Mouse (Mus musculus) liver, adult (tissue): ENCODE results near the gene Ormdl1.
A peak's percentile ranks its signal among the peaks of the same experiment; 100 is the strongest.

Source experiments
- GATA4 ChIP-seq: IDR thresholded peaks from 2 replicates; pipeline ENCODE4 v1.6.1; 2014; ENCODE audit warnings: mild to moderate bottlenecking, low read length; ENCODE audit not compliant: insufficient replicate concordance

Ormdl1 gene

DNA sequence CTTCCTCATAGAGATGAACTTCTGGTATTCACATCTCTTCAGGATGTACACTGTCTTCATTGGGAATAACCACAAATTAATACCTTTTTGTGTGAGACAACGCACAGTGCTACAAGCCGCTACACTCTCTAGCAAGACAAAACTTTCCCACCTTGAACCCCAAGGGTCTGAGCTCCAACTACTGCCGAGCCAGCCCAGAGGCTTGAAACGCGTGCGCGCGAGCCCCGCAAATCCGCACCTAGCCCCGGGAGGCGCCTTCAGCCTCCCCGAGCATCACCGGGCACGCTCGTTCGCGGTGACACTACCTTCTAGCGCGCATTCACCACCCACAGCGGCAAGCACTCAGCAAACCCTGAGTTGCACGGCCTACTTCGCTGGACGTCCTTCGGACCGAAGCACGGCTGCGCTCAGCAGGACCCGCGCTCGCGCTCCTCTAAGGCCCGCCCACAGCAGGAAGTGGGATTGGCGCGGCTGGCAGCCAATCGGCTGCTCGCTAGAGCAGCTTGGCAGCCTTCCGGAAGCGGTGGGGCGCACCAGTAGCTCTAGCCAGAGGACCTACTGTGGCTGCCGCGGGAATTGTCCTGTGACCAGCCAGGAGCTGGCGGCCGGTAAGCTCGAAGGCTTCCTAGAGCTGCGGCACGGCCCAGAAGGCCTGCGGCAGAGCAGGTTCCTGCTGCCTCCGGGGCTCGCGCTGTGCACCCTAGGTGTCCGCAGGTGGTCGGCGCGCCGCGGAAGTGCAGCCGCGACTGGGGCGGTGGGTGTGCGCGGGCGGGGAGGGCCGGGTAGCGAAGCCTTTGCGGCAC lies at the start of gene Ormdl1, which contains the start of the genes Pms1 and Gm28778:
Ormdl1 (plus strand) TSS at position 515 of the 803 bp plus-strand sequence.
Pms1 (minus strand) TSS at position 438 of the 803 bp plus-strand sequence.
Gm28778 (plus strand) TSS at position 531 of the 803 bp plus-strand sequence.
- TF ChIP-seq GATA4 = no peak

- TF ChIP-seq GATA4 = no peak
Observed at GRCm38 (mm10) chr1:53269901-53270300, 27.0 kb upstream of the Ormdl1 start.

GRCm38 (mm10) chr1:53272646-53273045 lies 24.2 kb upstream of the Ormdl1 start:
- no peak for TF ChIP-seq GATA4

DNA sequence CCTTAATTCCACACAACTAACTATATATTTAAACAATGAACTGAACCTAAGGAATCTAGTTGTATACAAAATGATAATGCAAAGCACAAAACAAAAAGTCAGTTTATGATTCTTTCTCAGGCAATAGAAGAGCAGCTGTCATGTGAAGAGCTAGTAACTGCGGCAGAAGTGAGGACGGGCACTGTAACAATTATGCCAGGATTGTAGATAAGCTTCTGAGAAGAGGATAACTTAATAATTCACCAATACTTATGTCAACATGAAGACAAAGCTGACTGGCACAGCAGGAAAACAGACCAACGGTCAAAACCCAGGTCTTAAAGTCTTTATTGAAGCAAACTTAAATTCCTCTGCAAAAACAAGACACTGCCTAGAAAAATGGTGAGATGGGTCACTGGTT lies 5.7 kb upstream of the Ormdl1 start:
- TF ChIP-seq GATA4 = peak; percentile 77

- TF ChIP-seq GATA4 = no peak
Observed at GRCm38 (mm10) chr1:53300506-53300905, 3.6 kb downstream of the Ormdl1 start.

- TF ChIP-seq GATA4 = no peak
Observed at GRCm38 (mm10) chr1:53312989-53313967, 16.4 kb downstream of the Ormdl1 start, which contains the start of gene Osgepl1. Gene Osgepl1, plus strand, starts transcription at chr1:53313624.

DNA sequence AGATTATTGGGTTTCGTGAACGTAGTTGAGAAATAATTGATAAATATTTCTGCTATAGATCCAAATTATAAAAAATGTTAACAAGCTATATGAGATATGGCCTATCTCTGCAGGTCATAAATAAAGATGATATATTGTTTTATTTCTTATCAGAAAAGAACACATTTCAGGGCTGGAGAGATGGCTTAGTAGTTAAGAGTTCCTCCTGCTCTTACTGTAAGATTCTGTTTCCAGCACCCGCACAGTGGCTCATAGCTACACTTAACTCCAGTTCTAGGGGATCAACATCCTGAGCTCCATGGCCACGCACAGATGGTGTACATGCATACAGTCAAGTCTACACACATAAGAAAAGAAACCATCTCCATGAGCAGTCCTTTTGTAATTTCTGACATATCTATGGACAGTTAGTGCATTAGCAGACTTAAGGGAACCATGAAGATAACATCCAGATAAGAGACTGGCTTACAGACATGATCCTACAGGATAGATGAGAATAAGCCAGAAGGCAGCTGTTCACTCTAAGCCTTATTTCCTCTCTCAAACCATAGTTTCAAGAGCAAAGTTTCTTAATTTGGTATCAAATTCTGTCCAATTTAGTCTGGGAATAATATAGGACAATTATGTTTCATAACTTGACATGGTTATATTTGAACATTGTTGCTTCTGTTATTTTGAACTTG lies 24.9 kb downstream of the Ormdl1 start:
- no peak for TF ChIP-seq GATA4

GRCm38 (mm10) chr1:53323254-53323653 lies 26.4 kb downstream of the Ormdl1 start:
- no peak for TF ChIP-seq GATA4

GRCm38 (mm10) chr1:53324277-53324676 lies 27.4 kb downstream of the Ormdl1 start:
- no peak for TF ChIP-seq GATA4

DNA sequence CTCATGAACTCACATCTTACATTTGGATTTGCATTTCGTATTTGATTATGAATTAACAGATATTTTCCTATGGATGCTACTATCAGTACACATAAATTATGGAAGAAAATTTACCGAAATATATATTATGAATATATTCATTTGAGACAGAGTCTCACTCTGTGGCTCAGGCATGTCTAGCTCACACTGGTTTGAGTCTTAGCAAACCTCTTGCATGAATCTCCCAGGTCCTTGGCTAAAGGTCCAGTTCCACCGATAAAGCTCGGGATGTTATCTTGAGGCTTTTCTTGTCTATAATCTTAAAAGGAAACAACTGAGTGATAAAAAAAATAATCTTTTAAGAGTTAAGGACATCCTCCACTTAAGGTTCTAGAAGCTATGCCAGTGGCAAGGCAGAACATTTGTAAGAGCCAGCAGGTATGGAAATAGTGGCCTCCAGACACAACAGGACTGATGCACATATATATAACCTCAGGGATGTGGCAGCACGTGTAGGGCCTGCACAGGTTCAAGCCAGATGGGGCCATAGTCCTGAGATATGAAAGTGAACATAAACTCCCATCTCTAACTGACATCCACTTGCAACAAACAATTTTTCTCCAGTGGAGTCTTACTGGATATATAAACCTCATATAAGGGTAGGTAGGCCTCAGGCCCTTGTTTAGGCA lies 28.1 kb downstream of the Ormdl1 start:
- TF ChIP-seq GATA4 = no peak

DNA sequence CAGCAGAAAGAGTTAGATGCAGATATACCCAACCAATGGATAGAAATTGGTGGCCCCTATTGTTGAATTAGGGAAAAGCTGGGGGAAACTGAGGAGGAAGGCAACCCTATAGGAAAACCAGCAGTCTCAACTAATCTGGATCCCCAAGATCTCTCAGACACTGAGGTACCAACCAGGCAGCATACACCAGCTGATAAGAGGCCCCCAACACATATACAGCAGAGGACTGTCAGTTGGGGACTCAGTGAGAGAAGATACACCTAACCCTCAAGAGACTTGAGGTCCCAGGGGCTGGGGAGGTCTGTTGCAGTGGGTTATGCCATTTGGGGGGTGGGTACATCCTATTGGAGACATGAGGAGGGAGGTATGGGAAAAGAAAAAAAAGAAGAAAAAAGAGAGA lies 38.6 kb downstream of the Ormdl1 start:
- TF ChIP-seq GATA4 = no peak

DNA sequence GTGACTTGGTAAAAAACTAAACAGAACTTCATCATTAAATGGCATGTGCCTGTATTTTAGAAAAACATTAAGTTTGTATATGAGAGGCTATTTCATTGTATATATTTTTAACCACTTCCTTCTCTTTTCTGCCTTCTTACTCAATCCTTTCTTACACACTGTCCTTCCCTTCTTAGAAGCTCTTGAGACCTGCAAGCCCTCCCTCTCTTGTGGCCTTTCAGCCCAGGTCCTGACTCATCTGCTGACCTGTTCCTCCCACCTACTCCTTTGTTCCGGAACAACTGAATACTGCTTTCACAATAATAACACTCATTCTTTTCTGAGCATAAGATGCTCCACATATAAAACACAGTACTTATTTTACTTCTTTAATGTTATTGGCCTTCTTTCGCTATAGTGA lies 44.2 kb downstream of the Ormdl1 start:
- no peak for TF ChIP-seq GATA4

GRCm38 (mm10) chr1:53352327-53353261 lies 55.7 kb downstream of the Ormdl1 start, which contains the start of the genes Asdurf, Gm28551 and Asnsd1:
Gene Asdurf, minus strand, starts transcription at chr1:53352619.
Gene Gm28551, minus strand, starts transcription at chr1:53352667.
Gene Asnsd1, minus strand, starts transcription at chr1:53352752.
- TF ChIP-seq GATA4 = no peak; the same call in 1 of the 2 replicates
